Mouse (Mus musculus) hindbrain, embryonic 14.5 days (tissue): ENCODE results near the gene Gm8334. TPM values are rescaled to one million over a fixed set of nuclear protein-coding genes. Genes with fewer than 3 reads are reported as not detected.
"Not testable (repeated sequence)": the region's sequence is repeated elsewhere in the genome, so short reads cannot be mapped to it uniquely, and the experiment has no call there.

Experiments used
- ATAC-seq: fragments of 200-750 bp; cut with Nextera tagmentation; 2 replicates; pipeline ENCODE4 v1.8.0; 2017; ENCODE audit warnings: moderate number of reproducible peaks, mild to moderate bottlenecking, moderate TSS enrichment, moderate library complexity; ENCODE audit not compliant: low FRiP score
- DNase-seq: peaks from one replicate; pipeline ENCODE4 v3.0.0-alpha.2; 2015; ENCODE audit warnings: low spot score
- H3K27ac ChIP-seq: fragments of 300-500 bp; sonication (generic); 2 replicates; pipeline ENCODE4 v1.5.1; 2014; ENCODE audit warnings: mild to moderate bottlenecking, moderate library complexity
- H3K27me3 ChIP-seq: fragments of 300-500 bp; sonication (generic); 2 replicates; pipeline ENCODE4 v1.6.1; 2014; ENCODE audit warnings: mild to moderate bottlenecking, low read length, mixed read lengths; ENCODE audit not compliant: control insufficient read depth, insufficient read depth
- H3K36me3 ChIP-seq: fragments of 300-500 bp; sonication (generic); replicated peaks from 2 replicates; pipeline ENCODE4 v1.6.1; 2014; ENCODE audit not compliant: control insufficient read depth, insufficient read depth
- H3K4me1 ChIP-seq: fragments of 300-500 bp; sonication (generic); replicated peaks from 2 replicates; pipeline ENCODE4 v1.6.1; 2014; ENCODE audit warnings: antibody characterized with exemption, low read length, mixed read lengths; ENCODE audit not compliant: control insufficient read depth, insufficient read depth
- H3K4me2 ChIP-seq: fragments of 300-500 bp; sonication (generic); replicated peaks from 2 replicates; pipeline ENCODE4 v1.6.1; 2014; ENCODE audit warnings: mild to moderate bottlenecking, moderate library complexity
- H3K4me3 ChIP-seq: fragments of 300-500 bp; sonication (generic); replicated peaks from 2 replicates; pipeline ENCODE4 v1.5.1; 2014; ENCODE audit warnings: mild to moderate bottlenecking, low read length
- H3K9ac ChIP-seq: fragments of 300-500 bp; sonication (generic); 2 replicates; pipeline ENCODE4 v1.6.1; 2014
- H3K9me3 ChIP-seq: fragments of 300-500 bp; sonication (generic); 2 replicates; pipeline ENCODE4 v1.6.1; 2016; ENCODE audit warnings: low read length; ENCODE audit not compliant: control insufficient read depth
- WGBS: fragments of 180-500 bp; shearing (Covaris S2); extraction: QIAGEN DNeasy Blood & Tissue Kit; methylation state at CpG from one replicate; pipeline ENCODE4 v1.1.7; 2014; 5-methylcytosine and 5-hydroxymethylcytosine counted together
- polyA plus RNA-seq: library from polyadenylated mRNA; unstranded; fragments of >200 nt; fragmentation: Nextera tagmentation; extraction: Ambion mirVana; gene quantifications from 2 replicates; pipeline ENCODE4 v1.2.1, GENCODE M21; 2014

Gene Gm8334
- polyA plus RNA-seq, result not detected in 2 replicates

- not testable (repeated sequence) for H3K4me3 ChIP-seq, ATAC-seq, H3K9me3 ChIP-seq, H3K27ac ChIP-seq, H3K36me3 ChIP-seq, H3K27me3 ChIP-seq, H3K9ac ChIP-seq, H3K4me1 ChIP-seq, H3K4me2 ChIP-seq, DNase-seq
- 94% methylated on average over 3 of the region's 7 CpGs for WGBS
These were observed at the start of gene Gm8334 for GRCm38 (mm10) chrX:148615053-148615452. Gene Gm8334, minus strand, starts transcription at chrX:148615153.

- not testable (repeated sequence) for H3K4me1 ChIP-seq, H3K27ac ChIP-seq, H3K9ac ChIP-seq, H3K27me3 ChIP-seq, ATAC-seq, H3K36me3 ChIP-seq, H3K4me3 ChIP-seq, H3K9me3 ChIP-seq, H3K4me2 ChIP-seq, DNase-seq
- 68% methylated on average over 2 of the region's 4 CpGs for WGBS
These were observed 48.3 kb upstream of the Gm8334 start, which contains the start of gene Gm15127 for GRCm38 (mm10) chrX:148663298-148663697. Gene Gm15127, plus strand, starts transcription at chrX:148663598.

Other genes with a start within 250 kb of the Gm8334 start
- not detected in 2 replicates for gene Gm15114, start 126.2 kb downstream of the Gm8334 start, polyA plus RNA-seq
- not detected in 2 replicates for gene Gm15127, start 48.4 kb upstream of the Gm8334 start, polyA plus RNA-seq
- gene Luzp4, start 242.5 kb upstream of the Gm8334 start, polyA plus RNA-seq, result not detected in 2 replicates